Mouse (Mus musculus) liver, postnatal 0 days (tissue): ENCODE results near the gene Scp2.

ENCODE experiments used
- CTCF ChIP-seq: sonication (generic); IDR thresholded peaks from 2 replicates; pipeline ENCODE4 v1.5.1; 2016; ENCODE audit warnings: antibody characterized with exemption, low read depth
- EP300 ChIP-seq: IDR thresholded peaks from 2 replicates; pipeline ENCODE4 v1.6.1; 2016; ENCODE audit warnings: antibody characterized with exemption, low read depth, mild to moderate bottlenecking

- TF ChIP-seq CTCF = no peak
- TF ChIP-seq EP300 = no peak
These were observed 72.7 kb downstream of the Scp2 start for GRCm38 (mm10) chr4:108072086-108072485.
